Mouse (Mus musculus) hindbrain, embryonic 13.5 days (tissue): ENCODE measurements around the gene Apob. TPM values are rescaled to one million over a fixed set of nuclear protein-coding genes. Genes with fewer than 3 reads are reported as not detected.

Experiments
- ATAC-seq: fragments of 200-750 bp; cut with Nextera tagmentation; 2 replicates; pipeline ENCODE4 v1.8.0; 2017; ENCODE audit warnings: moderate TSS enrichment; ENCODE audit not compliant: low FRiP score
- H3K27ac ChIP-seq: fragments of 300-500 bp; sonication (generic); 2 replicates; pipeline ENCODE4 v1.5.1; 2015; ENCODE audit warnings: inconsistent platforms, mild to moderate bottlenecking, moderate library complexity
- H3K27me3 ChIP-seq: fragments of 300-500 bp; sonication (generic); 2 replicates; pipeline ENCODE4 v1.6.1; 2015; ENCODE audit warnings: mild to moderate bottlenecking, inconsistent platforms
- H3K36me3 ChIP-seq: fragments of 300-500 bp; sonication (generic); 2 replicates; pipeline ENCODE4 v1.6.1; 2015; ENCODE audit warnings: mild to moderate bottlenecking, inconsistent platforms
- H3K4me1 ChIP-seq: fragments of 300-500 bp; sonication (generic); replicated peaks from 2 replicates; pipeline ENCODE4 v1.6.1; 2015; ENCODE audit warnings: inconsistent platforms
- H3K4me2 ChIP-seq: fragments of 300-500 bp; sonication (generic); 2 replicates; pipeline ENCODE4 v1.6.1; 2015; ENCODE audit warnings: inconsistent platforms, mild to moderate bottlenecking, moderate library complexity
- H3K4me3 ChIP-seq: fragments of 300-500 bp; sonication (generic); 2 replicates; pipeline ENCODE4 v1.5.1; 2015; ENCODE audit warnings: mild to moderate bottlenecking, inconsistent platforms
- H3K9ac ChIP-seq: fragments of 300-500 bp; sonication (generic); 2 replicates; pipeline ENCODE4 v1.6.1; 2015; ENCODE audit warnings: mild to moderate bottlenecking, inconsistent platforms
- H3K9me3 ChIP-seq: fragments of 300-500 bp; sonication (generic); 2 replicates; pipeline ENCODE4 v1.6.1; 2016; ENCODE audit warnings: inconsistent platforms
- WGBS: fragments of 180-500 bp; shearing (Covaris S2); methylation state at CpG from one replicate; pipeline ENCODE4 v1.1.7; 2015; 5-methylcytosine and 5-hydroxymethylcytosine counted together
- polyA plus RNA-seq: library from polyadenylated mRNA; unstranded; fragments of >200 nt; fragmentation: Nextera tagmentation; extraction: Ambion mirVana; gene quantifications from 2 replicates; pipeline ENCODE4 v1.2.1, GENCODE M21; 2015

Apob gene
- polyA plus RNA-seq, 1 experiment from 2014 or later = 0.09 TPM

DNA sequence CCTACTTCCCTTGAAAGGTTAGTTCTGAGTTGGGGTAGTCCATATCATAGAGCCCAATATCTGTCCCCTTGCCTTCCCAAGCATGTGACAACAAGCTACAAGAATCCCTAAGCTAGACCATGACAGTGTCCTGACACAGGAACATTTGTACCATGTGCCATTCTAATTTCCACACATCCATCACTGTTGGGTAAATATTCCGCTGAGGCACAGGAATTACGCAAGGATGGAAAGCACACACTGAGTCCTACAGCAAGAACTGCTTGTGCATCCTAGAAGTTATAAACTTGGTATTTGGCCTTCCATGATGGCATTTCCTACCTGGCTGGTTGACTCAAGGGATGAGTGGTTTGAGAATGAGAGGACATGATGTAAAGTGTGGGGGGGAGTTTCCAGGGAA lies 69.6 kb downstream of the Apob start:
- ATAC-seq = no peak
- WGBS = 98% methylated on average over 2 of the region's 2 CpGs
- H3K4me2 ChIP-seq = no peak overlapping the region
- no peaks in the 10 kb centered on the region for H3K4me1 ChIP-seq
- no peak overlapping the region for H3K4me3 ChIP-seq
- no peak overlapping the region for H3K27ac ChIP-seq
- H3K9ac ChIP-seq = no peak overlapping the region
- H3K36me3 ChIP-seq = no peaks in the 10 kb centered on the region
- H3K27me3 ChIP-seq = 0 out of 2 replicates have a peak, but pooled peaks cover 3% of the 10 kb centered on the region
- no peaks in the 10 kb centered on the region for H3K9me3 ChIP-seq

DNA sequence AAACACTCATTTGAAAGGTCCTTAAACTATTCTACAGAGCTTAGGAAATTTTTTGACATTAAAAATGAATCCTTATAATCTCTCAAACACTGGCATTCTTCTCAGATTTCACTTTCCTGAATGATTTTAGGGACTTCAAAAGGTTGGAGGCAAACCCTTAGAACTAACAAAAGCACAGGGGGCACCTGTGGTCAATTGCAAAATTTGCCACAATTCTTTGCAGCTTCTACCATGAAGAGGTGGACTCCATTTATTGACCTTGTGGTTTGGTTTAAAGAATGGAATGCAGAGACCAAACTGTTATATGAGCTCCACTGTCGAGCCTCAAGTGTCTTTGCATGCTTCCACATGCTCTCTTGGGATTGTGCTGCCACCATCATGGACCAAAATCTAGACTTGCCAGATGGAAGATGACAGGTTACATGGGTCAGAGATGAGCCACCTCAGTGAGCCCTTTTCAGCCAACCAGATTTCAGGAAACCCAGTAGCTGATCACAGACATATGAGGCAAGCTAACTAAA lies 70.4 kb downstream of the Apob start:
- ATAC-seq = no peak
- Histone ChIP-seq H3K27me3 (0 out of 2 replicates have a peak, but pooled peaks cover 3% of the 10 kb centered on the region), H3K4me3 (no peak overlapping the region), H3K36me3 (no peaks in the 10 kb centered on the region), H3K9me3 (no peaks in the 10 kb centered on the region), H3K27ac (no peak overlapping the region), H3K4me2 (no peak overlapping the region), H3K9ac (no peak overlapping the region), H3K4me1 (no peaks in the 10 kb centered on the region)
- 61% methylated on average over 1 of the region's 1 CpGs for WGBS

DNA sequence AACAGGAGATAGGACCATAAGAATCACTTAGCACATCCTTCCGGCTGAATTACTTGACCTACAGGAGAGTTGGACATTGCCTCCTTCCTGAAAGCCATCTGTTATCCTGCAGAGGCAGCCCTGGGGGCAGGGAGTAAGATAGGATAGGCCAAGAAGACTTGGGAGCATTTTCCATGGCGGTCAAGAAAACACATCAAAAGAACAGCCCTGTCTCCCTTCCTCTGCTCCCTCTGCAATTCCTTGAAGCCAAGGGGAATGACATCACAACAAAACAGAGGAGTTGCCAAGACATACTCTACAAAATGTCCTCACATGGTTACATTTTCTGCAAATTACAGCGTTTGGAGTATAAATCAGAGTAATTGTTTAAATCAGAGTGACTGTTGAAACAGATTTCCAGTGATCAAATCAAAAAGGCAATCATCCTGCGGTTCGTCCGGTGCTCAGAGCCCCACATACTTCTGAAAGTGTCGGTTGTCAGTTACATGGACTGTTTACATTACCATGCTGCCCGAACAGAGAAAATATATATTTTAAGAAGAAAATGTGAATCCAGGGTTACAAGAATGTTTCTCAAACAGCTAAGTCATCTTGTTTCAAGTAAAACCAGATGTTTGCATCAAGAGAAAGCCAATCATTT lies 78.7 kb downstream of the Apob start:
- Histone ChIP-seq H3K4me1 (no peaks in the 10 kb centered on the region), H3K4me2 (no peak overlapping the region), H3K36me3 (no peaks in the 10 kb centered on the region), H3K9me3 (no peaks in the 10 kb centered on the region), H3K27ac (no peak overlapping the region), H3K27me3 (0 out of 2 replicates have a peak, but pooled peaks cover 2% of the 10 kb centered on the region), H3K9ac (no peak overlapping the region), H3K4me3 (no peak overlapping the region)
- WGBS = 78% methylated on average over 8 of the region's 8 CpGs
- ATAC-seq = no peak

DNA sequence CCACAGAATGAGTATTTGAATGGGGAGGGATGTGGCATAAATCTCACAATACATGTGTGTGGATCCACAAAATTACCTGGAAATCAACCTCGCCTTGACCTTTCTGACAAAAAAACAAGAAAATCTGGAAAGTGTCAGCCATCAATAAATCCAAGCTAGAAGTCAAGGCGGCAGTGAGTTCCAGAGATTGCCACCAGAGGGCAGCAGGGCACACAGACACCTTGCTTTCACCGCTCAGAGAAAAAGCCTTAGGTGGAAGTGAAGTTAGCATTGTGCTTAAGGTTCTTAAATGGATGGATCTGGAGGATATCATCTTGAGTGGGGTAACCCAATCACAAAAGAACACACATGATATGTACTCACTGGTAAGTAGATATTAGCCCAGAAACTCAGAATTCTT lies 82.1 kb downstream of the Apob start:
- no peaks in the 10 kb centered on the region for H3K9me3 ChIP-seq
- H3K4me1 ChIP-seq = no peaks in the 10 kb centered on the region
- H3K27ac ChIP-seq = no peak overlapping the region
- no peak for ATAC-seq
- no peak overlapping the region for H3K4me3 ChIP-seq
- 15% methylated on average over 3 of the region's 3 CpGs for WGBS
- H3K4me2 ChIP-seq = no peak overlapping the region
- H3K27me3 ChIP-seq = 0 out of 2 replicates have a peak, but pooled peaks cover 5% of the 10 kb centered on the region
- H3K9ac ChIP-seq = no peak overlapping the region
- H3K36me3 ChIP-seq = no peaks in the 10 kb centered on the region

DNA sequence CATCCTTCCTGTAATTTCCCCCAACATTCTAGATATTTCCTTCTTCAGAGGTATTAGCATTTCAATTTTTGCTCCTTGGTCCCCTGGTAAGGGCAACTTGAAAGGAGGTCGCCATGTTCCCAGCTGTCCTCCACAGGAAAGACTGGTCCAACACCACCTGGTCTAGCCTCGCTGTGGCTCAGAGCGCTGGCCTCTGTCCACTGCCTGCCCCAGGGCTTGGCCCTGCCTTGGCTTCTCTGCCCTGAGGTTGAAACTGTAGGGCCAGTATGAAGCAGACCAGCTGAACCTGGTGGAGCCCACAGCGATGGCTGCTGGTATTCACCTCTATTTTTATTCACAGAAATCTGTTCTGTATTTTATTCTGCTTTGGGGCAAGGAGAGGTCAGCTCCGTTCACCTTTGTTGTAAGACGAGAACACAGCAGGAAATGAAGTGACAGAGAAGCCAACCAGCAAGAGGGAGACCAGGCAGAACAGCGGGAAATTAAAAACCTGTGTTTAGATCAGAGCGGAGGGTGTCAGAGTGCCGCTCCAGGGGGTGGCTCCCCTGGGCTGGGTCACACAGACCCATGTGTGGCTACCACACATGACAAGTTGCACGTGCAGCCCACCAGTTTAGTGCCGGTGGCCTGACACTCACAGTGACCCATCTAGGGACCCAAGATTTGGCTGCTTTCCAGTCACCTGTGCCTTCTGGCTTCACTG lies 86.1 kb downstream of the Apob start:
- ATAC-seq = no peak
- Histone ChIP-seq H3K27me3 (0 out of 2 replicates have a peak, but pooled peaks cover 5% of the 10 kb centered on the region), H3K9me3 (no peaks in the 10 kb centered on the region), H3K27ac (no peak overlapping the region), H3K4me2 (no peak overlapping the region), H3K4me3 (no peak overlapping the region), H3K9ac (no peak overlapping the region), H3K4me1 (no peaks in the 10 kb centered on the region), H3K36me3 (no peaks in the 10 kb centered on the region)
- WGBS = 69% methylated on average over 11 of the region's 11 CpGs

Other genes with a start within 250 kb of the Apob start
- gene Ldah, start 230.5 kb downstream of the Apob start, polyA plus RNA-seq = 84.3 and 84.5 TPM in 2 replicates